Mouse (Mus musculus) bone marrow, adult 2 months (tissue): Measurements from ENCODE around the gene H2al1d.
"Not testable (repeated sequence)": the region's sequence is repeated elsewhere in the genome, so short reads cannot be mapped to it uniquely, and the experiment has no call there.

Experiments
- CTCF ChIP-seq: fragments of 200-500 bp; IDR thresholded peaks from 2 replicates; pipeline ENCODE4 v1.5.1; 2011; ENCODE audit warnings: low read length, control low read depth; ENCODE audit not compliant: control insufficient read depth, insufficient read depth
- POLR2A ChIP-seq: fragments of 200-500 bp; IDR thresholded peaks from 2 replicates; pipeline ENCODE4 v1.6.1; 2011; ENCODE audit warnings: low read depth, mild to moderate bottlenecking, control low read depth, low read length, borderline replicate concordance; ENCODE audit not compliant: control insufficient read depth

GRCm38 (mm10) chrX:11321192-11321591 is 12.6 kb downstream of the H2al1d start, which contains the start of gene H2al1h:
- not testable (repeated sequence) for TF ChIP-seq CTCF, POLR2A
